Mouse (Mus musculus): ENCODE measurements around the gene Mdc1.
A peak's percentile ranks its signal among the peaks of the same experiment; 100 is the strongest.

DNA sequence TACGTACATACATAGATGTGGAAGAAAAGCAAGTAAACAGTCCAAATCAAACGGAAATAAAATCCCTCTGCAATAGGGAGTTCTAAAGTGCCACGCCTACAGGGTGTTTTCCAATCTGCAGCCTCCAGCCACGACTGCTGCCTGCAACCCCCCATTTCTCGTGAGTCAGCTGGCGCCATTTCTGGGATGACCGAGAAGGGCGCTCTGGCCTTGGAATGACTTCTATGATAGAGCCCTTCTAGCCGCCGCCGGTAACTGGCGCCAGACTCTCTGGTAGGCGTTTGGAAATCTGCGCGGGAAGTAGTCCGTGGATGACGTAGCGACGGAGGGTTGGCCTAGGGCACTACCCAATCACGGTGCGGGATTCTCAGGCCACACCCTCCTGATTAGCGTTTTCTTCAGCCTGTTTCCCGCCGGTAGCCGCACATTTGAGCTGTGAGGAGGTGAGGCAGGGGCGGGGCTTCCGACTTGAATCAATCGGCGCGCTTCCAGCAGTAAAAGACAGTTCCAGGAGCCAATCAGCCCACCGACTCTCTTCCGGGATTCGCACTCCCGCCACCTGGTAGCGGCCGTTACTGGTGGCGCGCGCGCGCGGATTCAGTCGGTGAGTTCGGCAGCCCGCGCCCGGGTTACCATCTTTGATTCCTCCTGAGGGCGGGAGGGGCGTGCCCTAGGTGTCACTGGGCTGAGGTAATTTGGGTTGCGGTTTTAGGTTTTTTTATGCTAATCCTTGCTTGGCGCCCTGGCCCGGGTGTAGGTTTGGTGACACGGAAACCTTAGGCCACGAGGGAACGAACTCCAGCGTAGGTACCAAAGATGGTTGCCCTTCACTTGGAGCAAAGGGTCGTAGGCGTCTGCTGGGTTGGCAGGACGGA lies at the start of gene Mdc1:
- TF ChIP-seq POLR2A (IDR thresholded peaks at IDR 0.05; ENCODE audit: borderline replicate concordance, insufficient read depth, low read length) (peak; percentile 69; the same call in 1 of the 2 replicates), CTCF (IDR thresholded peaks at IDR 0.05; ENCODE audit: borderline replicate concordance, insufficient read depth, low read depth, low read length) (no peak)

All from cerebellum, adult 2 months (tissue).